Mouse (Mus musculus): ENCODE measurements around the gene Nfib. TPM values are rescaled to one million over a fixed set of nuclear protein-coding genes. Genes with fewer than 3 reads are reported as not detected.

The Nfib gene
- polyA plus RNA-seq, 1 experiment from 2014 or later: 86.0 TPM

DNA sequence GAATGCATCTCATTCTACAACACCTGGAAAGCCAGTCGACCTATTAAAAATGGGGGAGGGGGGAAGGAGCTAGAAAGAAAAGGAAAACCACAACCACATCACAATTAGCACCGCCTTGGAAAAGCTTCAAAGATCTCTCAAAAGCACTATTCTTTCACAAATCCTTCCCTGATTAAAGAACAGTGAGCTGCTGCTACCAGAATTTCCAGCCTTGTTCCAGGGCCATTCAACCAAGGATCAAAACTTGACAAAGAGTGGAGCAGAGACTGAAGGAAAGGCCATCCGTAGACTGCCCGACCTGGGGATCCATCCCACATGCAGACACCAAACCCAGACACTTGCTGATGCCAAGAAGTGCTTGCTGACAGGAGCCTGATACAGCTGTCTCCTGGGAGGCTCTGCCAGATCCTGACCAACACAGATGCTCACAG, 345.5 kb downstream of the Nfib start:
- peaks cover 13% of the 10 kb centered on the region for H3K4me1 ChIP-seq (ENCODE audit: control insufficient read depth, insufficient read depth, low read length)
- no peaks in the 10 kb centered on the region for H3K27me3 ChIP-seq (replicated peaks; ENCODE audit: control insufficient read depth, insufficient read depth, low read length)
- WGBS: 59% methylated on average over 4 of the region's 4 CpGs
- ATAC-seq (ENCODE audit: low read depth): no peak
- H3K36me3 ChIP-seq (ENCODE audit: control insufficient read depth, insufficient read depth, low read length): peaks cover 19% of the 10 kb centered on the region
- H3K4me2 ChIP-seq (ENCODE audit: low read depth, low read length): no peak overlapping the region
- H3K27ac ChIP-seq (replicated peaks; ENCODE audit: low read depth, low read length): no peak overlapping the region
- no peaks in the 10 kb centered on the region for H3K9me3 ChIP-seq (ENCODE audit: control insufficient read depth, low read length)
- no peak overlapping the region for H3K9ac ChIP-seq (ENCODE audit: low read depth, low read length)
- H3K4me3 ChIP-seq (ENCODE audit: low read depth, low read length): no peak overlapping the region
- no peak for DNase-seq (ENCODE audit: low spot score)

DNA sequence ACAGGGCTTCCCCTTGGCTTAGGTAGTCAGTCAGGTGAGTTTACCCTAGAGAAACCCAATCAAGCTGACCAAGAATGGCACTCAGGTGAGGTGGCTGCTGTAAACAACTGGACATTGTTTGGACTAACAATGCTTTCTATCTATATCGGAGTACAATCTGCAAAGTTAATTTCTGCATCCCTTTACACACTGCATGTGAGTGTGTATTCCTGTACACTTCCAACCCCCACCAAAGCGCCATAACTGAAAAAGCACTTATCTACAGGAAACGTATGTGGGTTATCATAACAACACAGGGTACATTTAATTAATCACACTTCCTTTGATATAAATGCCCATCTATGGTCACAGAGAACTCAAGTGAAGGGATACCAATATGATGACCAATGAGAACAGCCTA, 346.4 kb downstream of the Nfib start:
- H3K4me3 ChIP-seq (ENCODE audit: low read depth, low read length): no peak overlapping the region
- DNase-seq (ENCODE audit: low spot score) (no peak), ATAC-seq (ENCODE audit: low read depth) (no peak)
- WGBS: 86% methylated on average over 3 of the region's 3 CpGs
- no peak overlapping the region for H3K9ac ChIP-seq (ENCODE audit: low read depth, low read length)
- no peaks in the 10 kb centered on the region for H3K9me3 ChIP-seq (ENCODE audit: control insufficient read depth, low read length)
- H3K4me2 ChIP-seq (ENCODE audit: low read depth, low read length): no peak overlapping the region
- peaks cover 19% of the 10 kb centered on the region for H3K36me3 ChIP-seq (ENCODE audit: control insufficient read depth, insufficient read depth, low read length)
- no peaks in the 10 kb centered on the region for H3K27me3 ChIP-seq (replicated peaks; ENCODE audit: control insufficient read depth, insufficient read depth, low read length)
- H3K4me1 ChIP-seq (ENCODE audit: control insufficient read depth, insufficient read depth, low read length): peaks cover 8% of the 10 kb centered on the region
- H3K27ac ChIP-seq (replicated peaks; ENCODE audit: low read depth, low read length): no peak overlapping the region

DNA sequence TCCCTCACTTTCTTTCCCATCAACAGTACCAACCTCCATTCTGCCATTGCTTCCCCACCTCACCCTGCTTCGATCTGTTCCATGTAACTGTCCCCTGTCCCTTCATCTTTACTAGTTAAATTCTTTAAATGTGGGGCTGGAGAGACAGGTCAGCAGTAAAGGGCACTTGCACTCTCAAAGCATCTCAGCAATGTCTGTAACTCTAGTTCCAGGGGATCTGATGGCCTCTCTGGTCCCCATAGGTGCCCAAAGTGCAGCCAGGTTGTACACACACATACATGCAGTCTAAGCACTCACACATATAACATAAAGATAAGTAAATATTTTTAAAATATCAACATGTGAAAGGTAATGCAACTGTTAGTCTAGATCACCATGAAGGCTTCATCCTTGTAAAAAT, 356.5 kb downstream of the Nfib start:
- Histone ChIP-seq H3K36me3 (ENCODE audit: control insufficient read depth, insufficient read depth, low read length) (peaks cover 56% of the 10 kb centered on the region), H3K4me2 (ENCODE audit: low read depth, low read length) (no peak overlapping the region), H3K9ac (ENCODE audit: low read depth, low read length) (no peak overlapping the region), H3K4me1 (ENCODE audit: control insufficient read depth, insufficient read depth, low read length) (peaks cover 20% of the 10 kb centered on the region), H3K9me3 (ENCODE audit: control insufficient read depth, low read length) (no peaks in the 10 kb centered on the region), H3K27me3 (replicated peaks; ENCODE audit: control insufficient read depth, insufficient read depth, low read length) (no peaks in the 10 kb centered on the region), H3K4me3 (ENCODE audit: low read depth, low read length) (no peak overlapping the region), H3K27ac (replicated peaks; ENCODE audit: low read depth, low read length) (no peak overlapping the region)
- ATAC-seq (ENCODE audit: low read depth) (no peak), DNase-seq (ENCODE audit: low spot score) (no peak)
- WGBS: 100% methylated on average over 1 of the region's 1 CpGs

DNA sequence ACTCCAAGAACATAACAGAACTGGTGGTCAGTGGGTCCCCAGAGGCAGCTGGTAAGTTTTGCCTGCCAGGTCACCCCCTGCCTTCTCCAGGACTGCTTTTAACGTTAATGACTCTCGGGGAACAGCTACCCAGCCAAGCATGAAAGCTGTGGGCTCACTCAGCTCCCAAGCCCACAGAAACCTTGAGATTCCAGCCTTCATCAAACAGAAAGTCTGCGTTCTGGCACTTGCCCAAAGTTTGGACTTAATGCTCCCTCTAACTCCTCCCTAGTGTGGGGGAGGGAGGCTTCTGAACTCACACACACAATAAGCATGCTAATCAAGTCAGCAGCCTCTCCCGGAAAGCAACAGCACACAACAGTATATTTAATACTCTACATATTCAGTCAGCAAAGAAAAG, 360.8 kb downstream of the Nfib start:
- no peaks in the 10 kb centered on the region for H3K27me3 ChIP-seq (replicated peaks; ENCODE audit: control insufficient read depth, insufficient read depth, low read length)
- 11% methylated on average over 4 of the region's 4 CpGs for WGBS
- peaks cover 37% of the 10 kb centered on the region for H3K36me3 ChIP-seq (ENCODE audit: control insufficient read depth, insufficient read depth, low read length)
- H3K4me3 ChIP-seq (ENCODE audit: low read depth, low read length): no peak overlapping the region
- peak overlapping the region; percentile 23 for H3K4me2 ChIP-seq (ENCODE audit: low read depth, low read length)
- no peaks in the 10 kb centered on the region for H3K9me3 ChIP-seq (ENCODE audit: control insufficient read depth, low read length)
- H3K27ac ChIP-seq (replicated peaks; ENCODE audit: low read depth, low read length): peak overlapping the region; percentile 72
- peak; percentile 95 for DNase-seq (ENCODE audit: low spot score)
- ATAC-seq (ENCODE audit: low read depth): peak; percentile 89
- no peak overlapping the region for H3K9ac ChIP-seq (ENCODE audit: low read depth, low read length)
- peaks cover 26% of the 10 kb centered on the region for H3K4me1 ChIP-seq (ENCODE audit: control insufficient read depth, insufficient read depth, low read length)

DNA sequence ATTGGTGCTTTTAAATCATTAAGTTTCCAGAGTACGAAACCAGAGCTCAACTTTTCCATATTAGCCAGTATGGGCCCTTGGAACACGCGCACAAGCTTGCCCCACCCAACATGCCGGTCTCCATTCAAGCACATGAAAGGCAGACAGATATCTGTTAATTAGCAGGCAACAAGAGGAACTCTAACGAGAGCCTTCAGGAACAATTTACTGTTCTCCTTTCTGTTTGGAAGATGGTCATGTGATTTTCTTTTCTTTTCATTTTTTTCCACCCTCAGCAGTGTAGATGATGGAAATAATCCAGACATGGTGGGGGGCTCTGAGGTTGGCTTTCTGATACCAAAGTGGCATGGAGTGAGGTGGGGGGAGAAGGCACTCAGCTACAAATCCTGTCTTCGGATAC, 361.3 kb downstream of the Nfib start:
- Histone ChIP-seq H3K9me3 (ENCODE audit: control insufficient read depth, low read length) (no peaks in the 10 kb centered on the region), H3K4me3 (ENCODE audit: low read depth, low read length) (no peak overlapping the region), H3K4me2 (ENCODE audit: low read depth, low read length) (peak overlapping the region; percentile 23; the same call in 1 of the 2 replicates), H3K9ac (ENCODE audit: low read depth, low read length) (no peak overlapping the region), H3K27me3 (replicated peaks; ENCODE audit: control insufficient read depth, insufficient read depth, low read length) (no peaks in the 10 kb centered on the region), H3K4me1 (ENCODE audit: control insufficient read depth, insufficient read depth, low read length) (peaks cover 29% of the 10 kb centered on the region), H3K27ac (replicated peaks; ENCODE audit: low read depth, low read length) (peak overlapping the region; percentile 72), H3K36me3 (ENCODE audit: control insufficient read depth, insufficient read depth, low read length) (peaks cover 33% of the 10 kb centered on the region)
- 59% methylated on average over 6 of the region's 6 CpGs for WGBS
- no peak for ATAC-seq (ENCODE audit: low read depth)
- DNase-seq (ENCODE audit: low spot score): no peak

DNA sequence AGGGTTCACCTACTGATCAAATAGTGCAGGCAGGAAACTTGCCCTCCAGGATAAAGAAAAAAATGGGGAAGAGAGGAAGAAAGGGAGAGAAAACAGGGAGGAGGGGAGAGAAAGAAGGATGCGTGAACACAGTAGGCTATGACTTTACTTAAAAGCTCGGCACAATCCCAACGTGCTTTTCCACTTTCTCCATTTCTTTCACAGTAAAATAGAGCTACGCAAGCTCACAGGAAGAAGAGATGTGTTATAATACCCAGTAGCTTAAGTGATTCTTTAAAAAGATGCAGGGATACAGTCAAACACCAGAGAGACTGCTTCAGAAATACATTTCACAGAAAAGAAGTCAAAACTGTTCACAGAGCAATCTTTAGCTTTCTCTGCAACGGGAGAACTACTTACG, 366.6 kb downstream of the Nfib start:
- H3K9ac ChIP-seq (ENCODE audit: low read depth, low read length): no peak overlapping the region
- peaks cover 22% of the 10 kb centered on the region for H3K4me1 ChIP-seq (ENCODE audit: control insufficient read depth, insufficient read depth, low read length)
- no peaks in the 10 kb centered on the region for H3K9me3 ChIP-seq (ENCODE audit: control insufficient read depth, low read length)
- DNase-seq (ENCODE audit: low spot score): no peak
- H3K4me2 ChIP-seq (ENCODE audit: low read depth, low read length): no peak overlapping the region
- peak overlapping the region; percentile 70 for H3K27ac ChIP-seq (replicated peaks; ENCODE audit: low read depth, low read length)
- no peaks in the 10 kb centered on the region for H3K27me3 ChIP-seq (replicated peaks; ENCODE audit: control insufficient read depth, insufficient read depth, low read length)
- WGBS: 60% methylated on average over 6 of the region's 6 CpGs
- ATAC-seq (ENCODE audit: low read depth): no peak
- no peak overlapping the region for H3K4me3 ChIP-seq (ENCODE audit: low read depth, low read length)
- H3K36me3 ChIP-seq (ENCODE audit: control insufficient read depth, insufficient read depth, low read length): 0 out of 2 replicates have a peak, but pooled peaks cover 6% of the 10 kb centered on the region

DNA sequence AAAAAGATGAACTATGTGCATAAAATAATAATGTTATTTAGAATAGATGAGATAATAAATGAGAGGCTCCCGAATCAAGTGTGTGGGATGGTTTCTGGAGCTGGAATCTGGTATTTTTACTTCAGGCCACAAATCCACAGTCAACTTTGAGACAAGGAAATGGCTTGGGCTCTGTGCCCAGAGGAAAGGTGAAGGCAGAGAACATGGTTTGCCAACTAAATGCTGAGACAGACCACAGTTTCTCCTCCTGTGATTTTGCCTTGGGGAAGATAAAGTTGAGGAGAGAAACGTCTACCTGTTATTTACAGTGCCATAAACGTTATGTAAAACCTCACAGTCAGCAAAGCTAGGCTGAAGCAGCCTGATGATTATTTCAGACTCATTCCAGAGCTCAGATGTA, 367.1 kb downstream of the Nfib start:
- ATAC-seq (ENCODE audit: low read depth) (0 out of 2 replicates have a peak, but pooled peaks have one; percentile 28), DNase-seq (ENCODE audit: low spot score) (peak; percentile 74)
- Histone ChIP-seq H3K4me2 (ENCODE audit: low read depth, low read length) (no peak overlapping the region), H3K36me3 (ENCODE audit: control insufficient read depth, insufficient read depth, low read length) (0 out of 2 replicates have a peak, but pooled peaks cover 6% of the 10 kb centered on the region), H3K4me1 (ENCODE audit: control insufficient read depth, insufficient read depth, low read length) (peaks cover 19% of the 10 kb centered on the region), H3K27me3 (replicated peaks; ENCODE audit: control insufficient read depth, insufficient read depth, low read length) (no peaks in the 10 kb centered on the region), H3K4me3 (ENCODE audit: low read depth, low read length) (no peak overlapping the region), H3K27ac (replicated peaks; ENCODE audit: low read depth, low read length) (peak overlapping the region; percentile 70), H3K9me3 (ENCODE audit: control insufficient read depth, low read length) (no peaks in the 10 kb centered on the region), H3K9ac (ENCODE audit: low read depth, low read length) (no peak overlapping the region)
- 27% methylated on average over 3 of the region's 3 CpGs for WGBS

DNA sequence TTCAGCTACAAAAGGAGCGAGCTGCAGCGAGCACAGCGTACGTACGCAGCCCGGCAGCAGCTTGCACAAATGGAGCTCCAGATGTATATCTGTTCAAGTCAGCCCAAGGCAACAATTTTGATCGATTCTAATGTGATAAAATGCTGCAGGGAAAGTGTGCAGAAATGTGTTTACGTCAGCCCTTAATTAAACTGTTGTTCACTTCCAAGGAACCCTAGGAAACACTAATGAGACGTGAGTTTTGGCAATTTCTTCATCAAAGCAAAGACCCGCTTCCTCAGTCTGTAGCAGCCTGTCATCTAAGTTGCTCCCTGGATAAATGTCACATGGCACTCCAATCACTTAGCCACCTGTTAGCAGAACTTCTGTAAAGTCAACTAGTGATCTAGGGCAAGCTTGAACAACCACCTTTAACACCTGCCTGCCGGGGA, 368.6 kb downstream of the Nfib start:
- ATAC-seq (ENCODE audit: low read depth) (no peak), DNase-seq (ENCODE audit: low spot score) (peak; percentile 36)
- Histone ChIP-seq H3K9me3 (ENCODE audit: control insufficient read depth, low read length) (no peaks in the 10 kb centered on the region), H3K27me3 (replicated peaks; ENCODE audit: control insufficient read depth, insufficient read depth, low read length) (no peaks in the 10 kb centered on the region), H3K36me3 (ENCODE audit: control insufficient read depth, insufficient read depth, low read length) (0 out of 2 replicates have a peak, but pooled peaks cover 6% of the 10 kb centered on the region), H3K4me3 (ENCODE audit: low read depth, low read length) (no peak overlapping the region), H3K4me1 (ENCODE audit: control insufficient read depth, insufficient read depth, low read length) (peaks cover 17% of the 10 kb centered on the region), H3K27ac (replicated peaks; ENCODE audit: low read depth, low read length) (no peak overlapping the region), H3K9ac (ENCODE audit: low read depth, low read length) (no peak overlapping the region), H3K4me2 (ENCODE audit: low read depth, low read length) (no peak overlapping the region)
- 61% methylated on average over 11 of the region's 11 CpGs for WGBS

DNA sequence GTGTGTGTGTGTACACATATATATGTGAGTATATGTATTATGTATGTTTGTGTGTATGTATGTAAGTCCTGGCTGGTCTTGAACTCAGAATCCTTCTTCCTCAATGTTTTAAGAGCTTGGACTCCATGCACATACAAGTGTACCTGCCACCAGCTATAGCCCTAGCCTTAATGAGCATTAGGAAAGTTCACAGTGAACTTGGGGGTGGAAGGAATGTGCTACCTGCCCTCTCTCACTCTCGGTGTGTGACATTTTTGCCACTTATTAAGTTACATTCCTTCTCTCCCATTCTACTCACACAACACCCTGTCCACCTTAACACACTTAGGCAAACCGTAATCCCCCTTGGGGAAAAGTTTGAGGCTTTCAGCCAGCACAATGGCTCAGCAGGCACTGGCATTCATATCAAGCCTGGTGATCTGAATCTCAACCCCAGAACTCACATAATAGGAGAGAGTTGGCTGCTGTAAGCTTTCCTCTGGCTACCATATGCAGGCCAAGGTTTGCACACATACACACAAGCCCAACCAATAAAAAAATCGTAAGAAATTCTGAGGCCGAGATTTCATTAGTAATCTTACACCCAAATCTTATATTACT, 370.2 kb downstream of the Nfib start:
- WGBS: 76% methylated on average over 4 of the region's 4 CpGs
- Histone ChIP-seq H3K4me3 (ENCODE audit: low read depth, low read length) (no peak overlapping the region), H3K9ac (ENCODE audit: low read depth, low read length) (no peak overlapping the region), H3K4me1 (ENCODE audit: control insufficient read depth, insufficient read depth, low read length) (peaks cover 17% of the 10 kb centered on the region), H3K9me3 (ENCODE audit: control insufficient read depth, low read length) (no peaks in the 10 kb centered on the region), H3K27ac (replicated peaks; ENCODE audit: low read depth, low read length) (no peak overlapping the region), H3K27me3 (replicated peaks; ENCODE audit: control insufficient read depth, insufficient read depth, low read length) (no peaks in the 10 kb centered on the region), H3K36me3 (ENCODE audit: control insufficient read depth, insufficient read depth, low read length) (peaks cover 4% of the 10 kb centered on the region), H3K4me2 (ENCODE audit: low read depth, low read length) (no peak overlapping the region)
- no peak for ATAC-seq (ENCODE audit: low read depth)
- no peak for DNase-seq (ENCODE audit: low spot score)

All from embryonic facial prominence, embryonic 14.5 days (tissue).